Comparison of ENCODE assay signal across 8 mouse cellular contexts in genomic region chrX:152017186-152017585, GRCm38 (mm10). TPM values are rescaled to one million over a fixed set of nuclear protein-coding genes. Genes with fewer than 3 reads are reported as not detected.
DNase-seq lines count a peak whose midpoint lies in the region; ATAC-seq and TF ChIP-seq lines count a peak whose summit lies in the region.

No protein-coding gene starts in this region.

- peak overlapping the region; percentile 57 for H3K4me2 ChIP-seq in hindbrain, postnatal 0 days (ENCODE audit: low read depth, low read length)
- peak overlapping the region; percentile 48 for H3K4me2 ChIP-seq in midbrain, postnatal 0 days (ENCODE audit: low read depth, low read length, poor library complexity, severe bottlenecking)

- no peak overlapping the region for H3K27ac ChIP-seq in left cerebral cortex, adult 2 months
- H3K27ac ChIP-seq in embryonic facial prominence, embryonic 10.5 days (replicated peaks), result peak overlapping the region; percentile 89
- H3K27ac ChIP-seq in hindbrain, postnatal 0 days, result no peak overlapping the region
- H3K27ac ChIP-seq in midbrain, postnatal 0 days (ENCODE audit: low read depth, low read length), result peak overlapping the region; percentile 26; the same call in 1 of the 2 replicates

- TF ChIP-seq CTCF in left cerebral cortex, adult 2 months (IDR thresholded peaks at IDR 0.05), result no peak
- TF ChIP-seq CTCF in hindbrain, postnatal 0 days (IDR thresholded peaks at IDR 0.05; ENCODE audit: low read depth), result no peak
- no peak for TF ChIP-seq CTCF in midbrain, postnatal 0 days (IDR thresholded peaks at IDR 0.05)

- H3K9me3 ChIP-seq in embryonic facial prominence, embryonic 10.5 days, result no peaks in the 10 kb centered on the region
- H3K9me3 ChIP-seq in hindbrain, postnatal 0 days (ENCODE audit: low read length), result no peaks in the 10 kb centered on the region
- no peaks in the 10 kb centered on the region for H3K9me3 ChIP-seq in midbrain, postnatal 0 days (ENCODE audit: low read length)

- DNase-seq in left cerebral cortex, adult 2 months (ENCODE audit: extremely low spot score in 1 of 2, low spot score in 2 of 2), result no peak
- no peak for DNase-seq in left cerebral cortex, adult 8-10 months (ENCODE audit: low spot score in 2 of 2)
- DNase-seq in embryonic facial prominence, embryonic 10.5 days (ENCODE audit: low spot score), result no peak
- DNase-seq in hindbrain, postnatal 0 days (ENCODE audit: low spot score), result no peak
- no peak for DNase-seq in midbrain, postnatal 0 days (ENCODE audit: low spot score)
- DNase-seq in left cerebral cortex, adult 11 months (ENCODE audit: low spot score), result no peak
- no peak for DNase-seq in cerebellum, adult 8-10 months
- no peak for DNase-seq in spleen, adult 18-20 months

- H3K4me1 ChIP-seq in embryonic facial prominence, embryonic 10.5 days, result peaks cover 7% of the 10 kb centered on the region; the same call in 1 of the 2 replicates
- no peaks in the 10 kb centered on the region for H3K4me1 ChIP-seq in hindbrain, postnatal 0 days (ENCODE audit: insufficient read depth, low read length)
- no peaks in the 10 kb centered on the region for H3K4me1 ChIP-seq in midbrain, postnatal 0 days (ENCODE audit: insufficient read depth, low read length)

- peak overlapping the region; percentile 66 for H3K4me3 ChIP-seq in left cerebral cortex, adult 2 months
- H3K4me3 ChIP-seq in embryonic facial prominence, embryonic 10.5 days, result peak overlapping the region; percentile 68
- H3K4me3 ChIP-seq in hindbrain, postnatal 0 days (ENCODE audit: low read length), result peak overlapping the region; percentile 52
- H3K4me3 ChIP-seq in midbrain, postnatal 0 days (ENCODE audit: low read depth, low read length), result peak overlapping the region; percentile 48

- intact Hi-C loops in left cerebral cortex, adult 2 months (cut with DNase I), result loop anchor here (2.0 to 5.0 kb wide), 3 partner anchors 70 to 215 kb away; partner anchors contain the start of gene Huwe1

- H3K9ac ChIP-seq in hindbrain, postnatal 0 days (replicated peaks; ENCODE audit: low read length), result peak overlapping the region; percentile 54; the same call in 1 of the 2 replicates
- no peak overlapping the region; the same call in 1 of the 2 replicates for H3K9ac ChIP-seq in midbrain, postnatal 0 days (replicated peaks; ENCODE audit: low read length, poor library complexity, severe bottlenecking)

- peaks cover 12% of the 10 kb centered on the region for H3K36me3 ChIP-seq in embryonic facial prominence, embryonic 10.5 days (replicated peaks)
- no peaks in the 10 kb centered on the region for H3K36me3 ChIP-seq in hindbrain, postnatal 0 days (ENCODE audit: insufficient read depth, low read length)
- H3K36me3 ChIP-seq in midbrain, postnatal 0 days (ENCODE audit: insufficient read depth, low read length), result no peaks in the 10 kb centered on the region

- ATAC-seq in hindbrain, postnatal 0 days, result no peak
- ATAC-seq in midbrain, postnatal 0 days (ENCODE audit: low FRiP score), result no peak

- WGBS in embryonic facial prominence, embryonic 10.5 days, result 24% methylated on average over 14 of the region's 14 CpGs
- 29% methylated on average over 14 of the region's 14 CpGs for WGBS in hindbrain, postnatal 0 days
- 26% methylated on average over 14 of the region's 14 CpGs for WGBS in midbrain, postnatal 0 days

- peaks cover 90% of the 10 kb centered on the region for H3K27me3 ChIP-seq in embryonic facial prominence, embryonic 10.5 days (replicated peaks; ENCODE audit: low read depth, poor library complexity, severe bottlenecking)
- no peaks in the 10 kb centered on the region for H3K27me3 ChIP-seq in hindbrain, postnatal 0 days (ENCODE audit: insufficient read depth, low read length)
- H3K27me3 ChIP-seq in midbrain, postnatal 0 days (ENCODE audit: insufficient read depth, low read length), result peaks cover 5% of the 10 kb centered on the region; the same call in 1 of the 2 replicates

RNA-seq across cellular contexts. Expression of gene Smc1a, which starts 1.0 kb away (rescaled TPM):
- 10 to 100 TPM; 51.9 to 54.4 TPM for total RNA-seq in left cerebral cortex, adult 2 months (2021)
- total RNA-seq in left cerebral cortex, adult 8-10 months (2022), result 10 to 100 TPM; 47.4 to 60.7 (median 49.9) TPM
- polyA plus RNA-seq in embryonic facial prominence, embryonic 10.5 days (2016; fragmentation: Nextera tagmentation; extraction: Ambion mirVana), result 111 and 117 TPM in 2 replicates
- total RNA-seq in hindbrain, postnatal 0 days (2014; rRNA removed), result 22.5 and 29.8 TPM in 2 replicates
- 51.9 and 55.8 TPM in 2 replicates for polyA plus RNA-seq in hindbrain, postnatal 0 days (2015; fragmentation: Nextera tagmentation; extraction: Ambion mirVana)
- total RNA-seq in midbrain, postnatal 0 days (2014; rRNA removed), result 30.5 and 34.0 TPM in 2 replicates
- 48.9 and 51.7 TPM in 2 replicates for polyA plus RNA-seq in midbrain, postnatal 0 days (2015; fragmentation: Nextera tagmentation; extraction: Ambion mirVana)

RNA-seq across cellular contexts. Expression of gene Ribc1, which starts 1.1 kb away (rescaled TPM):
- 1 to 10 TPM in 1 of 2 experiments, not detected in 1; 1.3 TPM for total RNA-seq in left cerebral cortex, adult 2 months (2021)
- total RNA-seq in left cerebral cortex, adult 8-10 months (2022), result 1 to 10 TPM in 1 of 4 experiments, under 1 TPM in 3; 0.32 to 1.3 (median 0.78) TPM
- polyA plus RNA-seq in embryonic facial prominence, embryonic 10.5 days (2016; fragmentation: Nextera tagmentation; extraction: Ambion mirVana), result 5.9 and 6.3 TPM in 2 replicates
- 0.18 and 0.47 TPM in 2 replicates for total RNA-seq in hindbrain, postnatal 0 days (2014; rRNA removed)
- 1.1 and 1.4 TPM in 2 replicates for polyA plus RNA-seq in hindbrain, postnatal 0 days (2015; fragmentation: Nextera tagmentation; extraction: Ambion mirVana)
- total RNA-seq in midbrain, postnatal 0 days (2014; rRNA removed), result 0.33 TPM in 1 of 2 replicates, not detected in the other
- 0.61 and 1.1 TPM in 2 replicates for polyA plus RNA-seq in midbrain, postnatal 0 days (2015; fragmentation: Nextera tagmentation; extraction: Ambion mirVana)

RNA-seq across cellular contexts. Expression of gene Hsd17b10, which starts 15.5 kb away (rescaled TPM):
- 10 to 100 TPM; 35.3 to 46.5 TPM for total RNA-seq in left cerebral cortex, adult 2 months (2021)
- total RNA-seq in left cerebral cortex, adult 8-10 months (2022), result 10 to 100 TPM; 46.1 to 51.1 (median 50.0) TPM
- 225 and 243 TPM in 2 replicates for polyA plus RNA-seq in embryonic facial prominence, embryonic 10.5 days (2016; fragmentation: Nextera tagmentation; extraction: Ambion mirVana)
- 50.6 and 71.7 TPM in 2 replicates for total RNA-seq in hindbrain, postnatal 0 days (2014; rRNA removed)
- 106 and 112 TPM in 2 replicates for polyA plus RNA-seq in hindbrain, postnatal 0 days (2015; fragmentation: Nextera tagmentation; extraction: Ambion mirVana)
- 51.1 and 62.8 TPM in 2 replicates for total RNA-seq in midbrain, postnatal 0 days (2014; rRNA removed)
- polyA plus RNA-seq in midbrain, postnatal 0 days (2015; fragmentation: Nextera tagmentation; extraction: Ambion mirVana), result 78.9 and 87.7 TPM in 2 replicates

Comparison
In these comparisons a context has a peak if more than half of its experiments do, and no peak if none do; other contexts are left out.
1. H3K27ac ChIP-seq: peak in embryonic facial prominence, embryonic 10.5 days (single experiment) and midbrain, postnatal 0 days (single experiment); none in left cerebral cortex, adult 2 months (single experiment) and hindbrain, postnatal 0 days (single experiment).
2. Peak in every context shown above with its lines, with median percentiles within 50 percentile points of each other: H3K4me3 ChIP-seq.